Mouse (Mus musculus): ENCODE measurements around the gene Tenm4. TPM values are rescaled to one million over a fixed set of nuclear protein-coding genes. Genes with fewer than 3 reads are reported as not detected.

Gene Tenm4
- polyA plus RNA-seq, 1 experiment from 2014 or later, result 0.68 TPM

DNA sequence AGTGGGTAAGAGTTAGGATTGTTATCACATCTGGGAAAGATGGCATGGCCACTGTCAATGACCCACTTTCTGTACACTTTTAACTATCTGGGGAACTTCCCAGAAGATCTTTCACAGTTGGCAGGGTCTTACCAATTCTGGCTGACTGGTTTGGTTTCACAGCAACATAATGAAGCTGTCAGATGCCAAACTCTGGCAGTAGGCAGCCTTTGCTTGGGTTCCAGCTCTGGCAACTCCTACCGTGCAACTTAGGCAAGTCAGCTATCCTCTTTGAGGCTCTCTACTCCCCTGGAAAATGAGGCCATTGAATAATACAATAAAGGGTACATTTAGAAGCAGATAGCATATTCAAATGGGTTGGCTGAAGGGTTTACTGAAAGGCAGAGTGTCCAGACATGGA, 226.9 kb downstream of the Tenm4 start:
- 84% methylated on average over 1 of the region's 1 CpGs for WGBS (ENCODE audit: insufficient replicate concordance)
- no peaks in the 10 kb centered on the region for H3K9me3 ChIP-seq (ENCODE audit: low read length)
- no peak overlapping the region for H3K27ac ChIP-seq (ENCODE audit: low read depth)
- H3K27me3 ChIP-seq (ENCODE audit: insufficient read depth, low read length), result no peaks in the 10 kb centered on the region
- no peak for ATAC-seq
- no peak overlapping the region for H3K4me2 ChIP-seq (ENCODE audit: low read depth, low read length)
- H3K4me3 ChIP-seq (ENCODE audit: low read depth, low read length), result no peak overlapping the region
- TF ChIP-seq CTCF (IDR thresholded peaks at IDR 0.05; ENCODE audit: low read depth) (no peak), EP300 (IDR thresholded peaks at IDR 0.05; ENCODE audit: low read depth) (no peak)
- no peak overlapping the region for H3K9ac ChIP-seq (replicated peaks)
- DNase-seq, result no peak
- H3K4me1 ChIP-seq (ENCODE audit: insufficient read depth), result no peaks in the 10 kb centered on the region
- H3K36me3 ChIP-seq (replicated peaks; ENCODE audit: insufficient read depth, low read length), result no peaks in the 10 kb centered on the region

GRCm38 (mm10) chr7:96400411-96400810, 229.4 kb downstream of the Tenm4 start:
- Histone ChIP-seq H3K36me3 (replicated peaks; ENCODE audit: insufficient read depth, low read length) (no peaks in the 10 kb centered on the region), H3K27me3 (ENCODE audit: insufficient read depth, low read length) (no peaks in the 10 kb centered on the region), H3K27ac (ENCODE audit: low read depth) (no peak overlapping the region), H3K4me3 (ENCODE audit: low read depth, low read length) (no peak overlapping the region), H3K4me2 (ENCODE audit: low read depth, low read length) (no peak overlapping the region), H3K4me1 (ENCODE audit: insufficient read depth) (no peaks in the 10 kb centered on the region), H3K9ac (replicated peaks) (no peak overlapping the region), H3K9me3 (ENCODE audit: low read length) (no peaks in the 10 kb centered on the region)
- ATAC-seq, result no peak
- TF ChIP-seq EP300 (IDR thresholded peaks at IDR 0.05; ENCODE audit: low read depth) (no peak), CTCF (IDR thresholded peaks at IDR 0.05; ENCODE audit: low read depth) (no peak)
- 74% methylated on average over 11 of the region's 11 CpGs for WGBS (ENCODE audit: insufficient replicate concordance)
- no peak for DNase-seq

GRCm38 (mm10) chr7:96406630-96407214, 235.7 kb downstream of the Tenm4 start:
- no peaks in the 10 kb centered on the region for H3K36me3 ChIP-seq (replicated peaks; ENCODE audit: insufficient read depth, low read length)
- no peaks in the 10 kb centered on the region for H3K27me3 ChIP-seq (ENCODE audit: insufficient read depth, low read length)
- no peak overlapping the region for H3K9ac ChIP-seq (replicated peaks)
- WGBS (ENCODE audit: insufficient replicate concordance), result 50% methylated on average over 8 of the region's 8 CpGs
- no peak for TF ChIP-seq CTCF (IDR thresholded peaks at IDR 0.05; ENCODE audit: low read depth)
- TF ChIP-seq EP300 (IDR thresholded peaks at IDR 0.05; ENCODE audit: low read depth), result no peak
- no peaks in the 10 kb centered on the region for H3K4me1 ChIP-seq (ENCODE audit: insufficient read depth)
- H3K4me2 ChIP-seq (ENCODE audit: low read depth, low read length), result no peak overlapping the region
- ATAC-seq (no peak), DNase-seq (no peak)
- H3K4me3 ChIP-seq (ENCODE audit: low read depth, low read length), result no peak overlapping the region
- H3K27ac ChIP-seq (ENCODE audit: low read depth), result no peak overlapping the region
- no peaks in the 10 kb centered on the region for H3K9me3 ChIP-seq (ENCODE audit: low read length)

DNA sequence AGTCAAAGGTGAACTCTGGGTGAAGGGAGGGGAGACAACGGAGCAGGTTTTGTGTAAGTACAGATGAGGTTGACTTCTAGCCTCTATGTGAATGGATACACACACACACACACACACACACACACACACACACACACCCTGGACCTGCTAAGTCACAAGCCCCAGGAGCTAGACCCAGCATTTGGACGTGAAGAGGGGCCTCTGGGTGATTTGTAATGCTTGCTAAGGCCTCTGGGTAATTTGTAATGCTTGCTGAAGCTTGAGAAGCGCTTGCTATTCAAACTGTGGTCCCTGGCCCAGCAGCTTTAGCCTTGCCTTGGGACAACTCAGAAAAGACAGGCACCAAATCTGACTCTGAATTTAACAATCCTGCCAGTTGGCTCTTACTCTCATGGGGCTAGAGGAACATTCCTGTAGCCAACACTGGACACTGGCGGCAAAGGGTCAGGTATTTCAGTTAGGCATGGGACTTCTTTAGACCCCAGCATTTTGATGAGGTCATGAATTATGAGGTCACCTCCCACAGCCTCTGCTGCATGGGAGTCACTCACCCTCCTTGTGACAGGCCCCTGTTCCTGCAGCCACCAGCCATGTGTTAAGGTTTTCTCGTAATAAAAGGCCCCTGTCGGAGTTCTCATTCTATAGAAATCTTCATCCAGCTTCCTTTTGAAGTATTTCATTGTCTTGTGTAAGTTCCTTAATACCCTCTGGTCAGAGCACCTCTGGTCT, 237.3 kb downstream of the Tenm4 start:
- TF ChIP-seq CTCF (IDR thresholded peaks at IDR 0.05; ENCODE audit: low read depth) (no peak), EP300 (IDR thresholded peaks at IDR 0.05; ENCODE audit: low read depth) (no peak)

GRCm38 (mm10) chr7:96409323-96409880, 238.4 kb downstream of the Tenm4 start:
- ATAC-seq, result no peak
- H3K4me3 ChIP-seq (ENCODE audit: low read depth, low read length), result no peak overlapping the region
- no peak overlapping the region for H3K9ac ChIP-seq (replicated peaks)
- no peaks in the 10 kb centered on the region for H3K36me3 ChIP-seq (replicated peaks; ENCODE audit: insufficient read depth, low read length)
- H3K9me3 ChIP-seq (ENCODE audit: low read length), result no peaks in the 10 kb centered on the region
- WGBS (ENCODE audit: insufficient replicate concordance), result 76% methylated on average over 11 of the region's 11 CpGs
- no peaks in the 10 kb centered on the region for H3K4me1 ChIP-seq (ENCODE audit: insufficient read depth)
- no peaks in the 10 kb centered on the region for H3K27me3 ChIP-seq (ENCODE audit: insufficient read depth, low read length)
- H3K4me2 ChIP-seq (ENCODE audit: low read depth, low read length), result no peak overlapping the region
- H3K27ac ChIP-seq (ENCODE audit: low read depth), result no peak overlapping the region
- DNase-seq, result no peak
- TF ChIP-seq EP300 (IDR thresholded peaks at IDR 0.05; ENCODE audit: low read depth) (no peak), CTCF (IDR thresholded peaks at IDR 0.05; ENCODE audit: low read depth) (no peak)

More for the DNA sequence above, 237.3 kb downstream of the Tenm4 start:
- Histone ChIP-seq H3K4me3 (ENCODE audit: low read depth, low read length) (no peak overlapping the region), H3K4me2 (ENCODE audit: low read depth, low read length) (no peak overlapping the region), H3K36me3 (replicated peaks; ENCODE audit: insufficient read depth, low read length) (no peaks in the 10 kb centered on the region), H3K4me1 (ENCODE audit: insufficient read depth) (no peaks in the 10 kb centered on the region), H3K27ac (ENCODE audit: low read depth) (no peak overlapping the region), H3K9ac (replicated peaks) (no peak overlapping the region), H3K9me3 (ENCODE audit: low read length) (no peaks in the 10 kb centered on the region), H3K27me3 (ENCODE audit: insufficient read depth, low read length) (no peaks in the 10 kb centered on the region)
- ATAC-seq, result no peak
- 67% methylated on average over 6 of the region's 6 CpGs for WGBS (ENCODE audit: insufficient replicate concordance)
- DNase-seq, result no peak

DNA sequence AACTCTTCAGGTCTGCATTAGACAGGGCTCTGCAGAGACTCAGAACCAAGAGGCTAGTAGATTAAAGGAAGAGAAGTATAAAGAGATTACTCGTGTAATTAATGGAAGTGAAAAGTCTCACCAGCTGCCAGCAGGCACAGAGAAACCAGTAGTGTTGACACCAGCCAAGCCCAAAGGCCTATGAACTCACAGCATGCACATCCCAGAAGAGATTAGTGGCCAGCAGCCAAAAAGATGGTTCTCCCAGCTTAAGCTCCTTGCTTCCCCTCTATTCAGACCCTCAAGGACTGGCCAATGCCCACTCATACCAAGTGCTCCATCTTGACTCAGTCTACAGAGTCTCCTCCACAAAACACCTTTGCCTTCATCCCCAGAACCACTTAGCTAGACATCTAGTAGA, 242.8 kb downstream of the Tenm4 start:
- H3K27ac ChIP-seq (ENCODE audit: low read depth), result no peak overlapping the region
- no peak overlapping the region for H3K9ac ChIP-seq (replicated peaks)
- no peaks in the 10 kb centered on the region for H3K9me3 ChIP-seq (ENCODE audit: low read length)
- TF ChIP-seq CTCF (IDR thresholded peaks at IDR 0.05; ENCODE audit: low read depth), result no peak
- no peak for TF ChIP-seq EP300 (IDR thresholded peaks at IDR 0.05; ENCODE audit: low read depth)
- no peak overlapping the region for H3K4me3 ChIP-seq (ENCODE audit: low read depth, low read length)
- H3K36me3 ChIP-seq (replicated peaks; ENCODE audit: insufficient read depth, low read length), result no peaks in the 10 kb centered on the region
- no peaks in the 10 kb centered on the region for H3K27me3 ChIP-seq (ENCODE audit: insufficient read depth, low read length)
- H3K4me1 ChIP-seq (ENCODE audit: insufficient read depth), result no peaks in the 10 kb centered on the region
- 37% methylated on average over 1 of the region's 1 CpGs for WGBS (ENCODE audit: insufficient replicate concordance)
- DNase-seq (no peak), ATAC-seq (no peak)
- H3K4me2 ChIP-seq (ENCODE audit: low read depth, low read length), result no peak overlapping the region

Measured in liver, postnatal 0 days (tissue).